Mouse (Mus musculus): Measurements from ENCODE around the gene Pik3r3.

- TF ChIP-seq POLR2A (IDR thresholded peaks at IDR 0.05; ENCODE audit: control insufficient read depth, extremely low read depth, insufficient read depth, low read length, poor library complexity), result no peak
- no peak for TF ChIP-seq CTCF (IDR thresholded peaks at IDR 0.05; ENCODE audit: borderline replicate concordance, control insufficient read depth, extremely low read depth, insufficient read depth, low read length, poor library complexity)
These were observed 38.7 kb upstream of the Pik3r3 start for GRCm38 (mm10) chr4:116182745-116183144.
